Mouse (Mus musculus) cortical plate, adult 2 months (tissue): Measurements from ENCODE around the gene Gjb3. TPM values are rescaled to one million over a fixed set of nuclear protein-coding genes. Genes with fewer than 3 reads are reported as not detected.

Source experiments
- H3K27ac ChIP-seq: fragments of 200-500 bp; 2 replicates; pipeline ENCODE4 v1.5.1; 2012; ENCODE audit warnings: low read length, control low read depth, inconsistent platforms; ENCODE audit not compliant: insufficient read depth
- H3K4me1 ChIP-seq: fragments of 200-500 bp; 2 replicates; pipeline ENCODE4 v1.6.1; 2011; ENCODE audit warnings: low read length; ENCODE audit not compliant: control insufficient read depth, insufficient read depth
- H3K4me3 ChIP-seq: fragments of 200-500 bp; 2 replicates; pipeline ENCODE4 v1.5.1; 2011; ENCODE audit warnings: mild to moderate bottlenecking, low read length, control low read depth; ENCODE audit not compliant: insufficient read depth
- CTCF ChIP-seq: fragments of 200-500 bp; IDR thresholded peaks from 2 replicates; pipeline ENCODE4 v1.5.1; 2011; ENCODE audit warnings: mild to moderate bottlenecking, control low read depth, low read length; ENCODE audit not compliant: insufficient read depth; ENCODE audit errors: extremely low read depth
- POLR2A ChIP-seq: fragments of 200-500 bp; IDR thresholded peaks from 2 replicates; pipeline ENCODE4 v1.6.1; 2011; ENCODE audit warnings: mild to moderate bottlenecking, low read length, control low read depth; ENCODE audit not compliant: insufficient read depth; ENCODE audit errors: extremely low read depth
- polyA plus RNA-seq: library from polyadenylated mRNA; depleted of rRNA; stranded (reverse); fragments of >200 nt; gene quantifications from 2 replicates; pipeline ENCODE4 v1.2.3, GENCODE M21; 2012; rRNA removed

The Gjb3 gene
- 0.04 and 0.06 TPM in 2 replicates for polyA plus RNA-seq

- H3K4me3 ChIP-seq, result peak within 1 kb of the TSS; percentile 12; the same call in 1 of the 2 replicates
- TF ChIP-seq POLR2A, result no peak
- no peak for TF ChIP-seq CTCF
- no peak within 1 kb of the TSS for H3K27ac ChIP-seq
- no peaks in the 10 kb centered on the region for H3K4me1 ChIP-seq
Observed at GRCm38 (mm10) chr4:127330181-127331100, at the start of gene Gjb3. TSS of gene Gjb3 (minus strand) at chr4:127330844.

- Histone ChIP-seq H3K27ac (no peak overlapping the region), H3K4me1 (no peaks in the 10 kb centered on the region), H3K4me3 (no peak overlapping the region)
- TF ChIP-seq CTCF, result peak; percentile 34; the same call in 1 of the 2 replicates
- TF ChIP-seq POLR2A, result no peak
Observed at GRCm38 (mm10) chr4:127377344-127377743, 46.7 kb upstream of the Gjb3 start.

GRCm38 (mm10) chr4:127375541-127376177 lies 45.0 kb upstream of the Gjb3 start:
- no peak for TF ChIP-seq POLR2A
- H3K4me1 ChIP-seq, result no peaks in the 10 kb centered on the region
- no peak overlapping the region for H3K27ac ChIP-seq
- no peak overlapping the region for H3K4me3 ChIP-seq

- Histone ChIP-seq H3K4me3 (no peak overlapping the region), H3K4me1 (no peaks in the 10 kb centered on the region), H3K27ac (no peak overlapping the region)
- TF ChIP-seq POLR2A (no peak), CTCF (no peak)
Observed at GRCm38 (mm10) chr4:127374645-127375044, 44.0 kb upstream of the Gjb3 start.

GRCm38 (mm10) chr4:127373491-127373890 lies 42.8 kb upstream of the Gjb3 start:
- Histone ChIP-seq H3K4me3 (no peak overlapping the region), H3K27ac (no peak overlapping the region), H3K4me1 (no peaks in the 10 kb centered on the region)
- no peak for TF ChIP-seq POLR2A
- no peak for TF ChIP-seq CTCF

- Histone ChIP-seq H3K27ac (no peak overlapping the region), H3K4me1 (no peaks in the 10 kb centered on the region), H3K4me3 (no peak overlapping the region)
- TF ChIP-seq POLR2A, result no peak
- TF ChIP-seq CTCF, result no peak
Observed at GRCm38 (mm10) chr4:127371546-127371945, 40.9 kb upstream of the Gjb3 start.

- TF ChIP-seq CTCF (0 out of 2 replicates have a peak, but pooled peaks have one; percentile 19), POLR2A (no peak)
- no peak overlapping the region for H3K27ac ChIP-seq
- no peak overlapping the region for H3K4me3 ChIP-seq
- no peaks in the 10 kb centered on the region for H3K4me1 ChIP-seq
Observed at GRCm38 (mm10) chr4:127370447-127370846, 39.8 kb upstream of the Gjb3 start.

GRCm38 (mm10) chr4:127368379-127368973 lies 37.8 kb upstream of the Gjb3 start:
- H3K4me3 ChIP-seq, result no peak overlapping the region
- TF ChIP-seq CTCF, result peak; percentile 98
- no peak for TF ChIP-seq POLR2A
- no peaks in the 10 kb centered on the region for H3K4me1 ChIP-seq
- no peak overlapping the region for H3K27ac ChIP-seq

GRCm38 (mm10) chr4:127365834-127366233 lies 35.2 kb upstream of the Gjb3 start:
- TF ChIP-seq CTCF (no peak), POLR2A (no peak)
- H3K27ac ChIP-seq, result no peak overlapping the region
- H3K4me1 ChIP-seq, result no peaks in the 10 kb centered on the region
- no peak overlapping the region for H3K4me3 ChIP-seq

- no peak for TF ChIP-seq CTCF
- no peak for TF ChIP-seq POLR2A
- H3K27ac ChIP-seq, result no peak overlapping the region
- H3K4me3 ChIP-seq, result no peak overlapping the region
- no peaks in the 10 kb centered on the region for H3K4me1 ChIP-seq
Observed at GRCm38 (mm10) chr4:127365433-127365832, 34.8 kb upstream of the Gjb3 start.
